Mouse (Mus musculus) thymus, adult 2 months (tissue): ENCODE results near the gene Xpo4.

ENCODE experiments used
- CTCF ChIP-seq: fragments of 200-500 bp; IDR thresholded peaks from 2 replicates; pipeline ENCODE4 v1.5.1; 2012; ENCODE audit warnings: mild to moderate bottlenecking, control low read depth, low read length, moderate library complexity, borderline replicate concordance; ENCODE audit not compliant: control insufficient read depth, poor library complexity, insufficient read depth; ENCODE audit errors: extremely low read depth
- POLR2A ChIP-seq: fragments of 200-500 bp; IDR thresholded peaks from 2 replicates; pipeline ENCODE4 v1.6.1; 2012; ENCODE audit warnings: mild to moderate bottlenecking, low read length, control low read depth, moderate library complexity; ENCODE audit not compliant: control insufficient read depth, poor library complexity, insufficient read depth; ENCODE audit errors: extremely low read depth

- TF ChIP-seq CTCF (no peak), POLR2A (no peak)
Observed at GRCm38 (mm10) chr14:57658301-57658700, 6.9 kb downstream of the Xpo4 start.
